Mouse (Mus musculus) bone marrow, adult 2 months (tissue): ENCODE measurements around the gene Alkbh4.

ENCODE experiments used
- CTCF ChIP-seq: fragments of 200-500 bp; IDR thresholded peaks from 2 replicates; pipeline ENCODE4 v1.5.1; 2011; ENCODE audit warnings: low read length, control low read depth; ENCODE audit not compliant: control insufficient read depth, insufficient read depth
- POLR2A ChIP-seq: fragments of 200-500 bp; IDR thresholded peaks from 2 replicates; pipeline ENCODE4 v1.6.1; 2011; ENCODE audit warnings: low read depth, mild to moderate bottlenecking, control low read depth, low read length, borderline replicate concordance; ENCODE audit not compliant: control insufficient read depth

- TF ChIP-seq POLR2A: no peak
- TF ChIP-seq CTCF: no peak
Observed at GRCm38 (mm10) chr5:136095089-136095488, 40.9 kb upstream of the Alkbh4 start.
